Mouse (Mus musculus) embryonic facial prominence, embryonic 13.5 days (tissue): ENCODE data around the gene Adcy2. TPM values are rescaled to one million over a fixed set of nuclear protein-coding genes. Genes with fewer than 3 reads are reported as not detected.

Experiments used
- ATAC-seq: fragments of 200-750 bp; cut with Nextera tagmentation; 2 replicates; pipeline ENCODE4 v1.8.0; 2017; ENCODE audit warnings: low read depth; ENCODE audit not compliant: insufficient number of reproducible peaks, insufficient read depth, low FRiP score, low TSS enrichment
- H3K27ac ChIP-seq: fragments of 300-500 bp; sonication (generic); 2 replicates; pipeline ENCODE4 v1.5.1; 2015; ENCODE audit warnings: moderate library complexity, mild to moderate bottlenecking, inconsistent platforms
- H3K27me3 ChIP-seq: fragments of 300-500 bp; sonication (generic); 2 replicates; pipeline ENCODE4 v1.6.1; 2015; ENCODE audit warnings: mild to moderate bottlenecking, inconsistent platforms
- H3K36me3 ChIP-seq: fragments of 300-500 bp; sonication (generic); 2 replicates; pipeline ENCODE4 v1.6.1; 2015; ENCODE audit warnings: mild to moderate bottlenecking, inconsistent platforms
- H3K4me1 ChIP-seq: fragments of 300-500 bp; sonication (generic); 2 replicates; pipeline ENCODE4 v1.6.1; 2015; ENCODE audit warnings: inconsistent platforms
- H3K4me2 ChIP-seq: fragments of 300-500 bp; sonication (generic); 2 replicates; pipeline ENCODE4 v1.6.1; 2015; ENCODE audit warnings: moderate library complexity, mild to moderate bottlenecking, inconsistent platforms
- H3K4me3 ChIP-seq: fragments of 300-500 bp; sonication (generic); 2 replicates; pipeline ENCODE4 v1.5.1; 2015; ENCODE audit warnings: mild to moderate bottlenecking, inconsistent platforms
- H3K9ac ChIP-seq: fragments of 300-500 bp; sonication (generic); 2 replicates; pipeline ENCODE4 v1.6.1; 2015; ENCODE audit warnings: mild to moderate bottlenecking, inconsistent platforms
- H3K9me3 ChIP-seq: fragments of 300-500 bp; sonication (generic); 2 replicates; pipeline ENCODE4 v1.6.1; 2016; ENCODE audit warnings: inconsistent platforms
- WGBS: fragments of 180-500 bp; shearing (Covaris S2); methylation state at CpG from one replicate; pipeline ENCODE4 v1.1.7; 2015; ENCODE audit warnings: mixed read lengths; 5-methylcytosine and 5-hydroxymethylcytosine counted together
- polyA plus RNA-seq: library from polyadenylated mRNA; unstranded; fragments of >200 nt; fragmentation: Nextera tagmentation; extraction: Ambion mirVana; gene quantifications from 2 replicates; pipeline ENCODE4 v1.2.1, GENCODE M21; 2015

The Adcy2 gene
- polyA plus RNA-seq, 1 experiment from 2014 or later, result 3.9 TPM

- Histone ChIP-seq H3K36me3 (no peaks in the 10 kb centered on the region), H3K4me2 (peak overlapping the region; percentile 24), H3K4me1 (peaks cover 14% of the 10 kb centered on the region), H3K27ac (peak overlapping the region; percentile 83), H3K4me3 (no peak overlapping the region), H3K9ac (no peak overlapping the region), H3K27me3 (no peaks in the 10 kb centered on the region), H3K9me3 (no peaks in the 10 kb centered on the region)
- ATAC-seq, result no peak
- WGBS, result 35% methylated on average over 9 of the region's 9 CpGs
Observed at GRCm38 (mm10) chr13:68749801-68750200, 249.5 kb downstream of the Adcy2 start.

- Histone ChIP-seq H3K36me3 (no peaks in the 10 kb centered on the region), H3K27ac (peak overlapping the region; percentile 83), H3K9me3 (no peaks in the 10 kb centered on the region), H3K4me3 (no peak overlapping the region), H3K9ac (no peak overlapping the region), H3K27me3 (no peaks in the 10 kb centered on the region), H3K4me2 (peak overlapping the region; percentile 24; the same call in 1 of the 2 replicates), H3K4me1 (peaks cover 14% of the 10 kb centered on the region)
- ATAC-seq, result no peak
- 65% methylated on average over 2 of the region's 2 CpGs for WGBS
Observed at GRCm38 (mm10) chr13:68749370-68749769, 250.0 kb downstream of the Adcy2 start.

GRCm38 (mm10) chr13:68745426-68745825 is 253.9 kb downstream of the Adcy2 start:
- Histone ChIP-seq H3K27me3 (no peaks in the 10 kb centered on the region), H3K9me3 (no peaks in the 10 kb centered on the region), H3K4me2 (no peak overlapping the region), H3K4me3 (no peak overlapping the region), H3K27ac (no peak overlapping the region), H3K4me1 (peaks cover 14% of the 10 kb centered on the region), H3K9ac (no peak overlapping the region), H3K36me3 (no peaks in the 10 kb centered on the region)
- no peak for ATAC-seq
- 87% methylated on average over 5 of the region's 5 CpGs for WGBS

- H3K27ac ChIP-seq, result no peak overlapping the region
- no peak overlapping the region for H3K4me3 ChIP-seq
- no peak for ATAC-seq
- no peak overlapping the region for H3K9ac ChIP-seq
- H3K36me3 ChIP-seq, result no peaks in the 10 kb centered on the region
- H3K4me1 ChIP-seq, result no peaks in the 10 kb centered on the region
- no peak overlapping the region for H3K4me2 ChIP-seq
- no peaks in the 10 kb centered on the region for H3K27me3 ChIP-seq
- no peaks in the 10 kb centered on the region for H3K9me3 ChIP-seq
Observed at GRCm38 (mm10) chr13:68712661-68713060, 286.7 kb downstream of the Adcy2 start.

GRCm38 (mm10) chr13:68707296-68707747 is 292.0 kb downstream of the Adcy2 start:
- no peak overlapping the region for H3K9ac ChIP-seq
- H3K27ac ChIP-seq, result no peak overlapping the region
- H3K36me3 ChIP-seq, result no peaks in the 10 kb centered on the region
- H3K4me1 ChIP-seq, result no peaks in the 10 kb centered on the region
- H3K9me3 ChIP-seq, result no peaks in the 10 kb centered on the region
- H3K27me3 ChIP-seq, result no peaks in the 10 kb centered on the region
- H3K4me2 ChIP-seq, result no peak overlapping the region
- WGBS, result 74% methylated on average over 6 of the region's 6 CpGs
- no peak for ATAC-seq
- H3K4me3 ChIP-seq, result no peak overlapping the region

GRCm38 (mm10) chr13:68684919-68685318 is 314.4 kb downstream of the Adcy2 start:
- no peak overlapping the region for H3K9ac ChIP-seq
- no peak overlapping the region for H3K4me3 ChIP-seq
- WGBS, result 86% methylated on average over 2 of the region's 2 CpGs
- no peaks in the 10 kb centered on the region for H3K9me3 ChIP-seq
- H3K27ac ChIP-seq, result no peak overlapping the region
- no peak overlapping the region for H3K4me2 ChIP-seq
- no peaks in the 10 kb centered on the region for H3K36me3 ChIP-seq
- ATAC-seq, result no peak
- no peaks in the 10 kb centered on the region for H3K27me3 ChIP-seq
- H3K4me1 ChIP-seq, result no peaks in the 10 kb centered on the region

- Histone ChIP-seq H3K4me2 (no peak overlapping the region), H3K27ac (no peak overlapping the region), H3K27me3 (no peaks in the 10 kb centered on the region), H3K4me1 (no peaks in the 10 kb centered on the region), H3K9ac (no peak overlapping the region), H3K9me3 (no peaks in the 10 kb centered on the region), H3K36me3 (no peaks in the 10 kb centered on the region), H3K4me3 (no peak overlapping the region)
- 77% methylated on average over 1 of the region's 1 CpGs for WGBS
- ATAC-seq, result no peak
Observed at GRCm38 (mm10) chr13:68680429-68680828, 318.9 kb downstream of the Adcy2 start.

GRCm38 (mm10) chr13:68642786-68643185 is 356.6 kb downstream of the Adcy2 start:
- Histone ChIP-seq H3K9me3 (no peaks in the 10 kb centered on the region), H3K27me3 (no peaks in the 10 kb centered on the region), H3K4me1 (no peaks in the 10 kb centered on the region), H3K4me3 (no peak overlapping the region), H3K4me2 (no peak overlapping the region), H3K36me3 (no peaks in the 10 kb centered on the region), H3K9ac (no peak overlapping the region), H3K27ac (no peak overlapping the region)
- 92% methylated on average over 1 of the region's 1 CpGs for WGBS
- no peak for ATAC-seq

- Histone ChIP-seq H3K4me1 (no peaks in the 10 kb centered on the region), H3K36me3 (no peaks in the 10 kb centered on the region), H3K27me3 (no peaks in the 10 kb centered on the region), H3K9me3 (no peaks in the 10 kb centered on the region), H3K27ac (no peak overlapping the region), H3K4me3 (no peak overlapping the region), H3K9ac (no peak overlapping the region), H3K4me2 (no peak overlapping the region)
- no peak for ATAC-seq
- WGBS, result 73% methylated on average over 3 of the region's 3 CpGs
Observed at GRCm38 (mm10) chr13:68627041-68627440, 372.3 kb downstream of the Adcy2 start.

GRCm38 (mm10) chr13:68622792-68623191 is 376.5 kb downstream of the Adcy2 start:
- WGBS, result 61% methylated on average over 6 of the region's 6 CpGs
- no peak overlapping the region for H3K4me2 ChIP-seq
- ATAC-seq, result no peak

GRCm38 (mm10) chr13:68607652-68608405 is 391.5 kb downstream of the Adcy2 start:
- Histone ChIP-seq H3K36me3 (no peaks in the 10 kb centered on the region), H3K4me2 (peak overlapping the region; percentile 54), H3K9ac (peak overlapping the region; percentile 47; the same call in 1 of the 2 replicates), H3K27me3 (no peaks in the 10 kb centered on the region), H3K9me3 (no peaks in the 10 kb centered on the region), H3K4me3 (peak overlapping the region; percentile 27), H3K4me1 (peaks cover 26% of the 10 kb centered on the region), H3K27ac (peak overlapping the region; percentile 78)
- peak; percentile 65; the same call in 1 of the 2 replicates for ATAC-seq
- 30% methylated on average over 21 of the region's 21 CpGs for WGBS

More at GRCm38 (mm10) chr13:68622792-68623191, 376.5 kb downstream of the Adcy2 start:
- Histone ChIP-seq H3K9ac (no peak overlapping the region), H3K36me3 (0 out of 2 replicates have a peak, but pooled peaks cover 4% of the 10 kb centered on the region), H3K27me3 (no peaks in the 10 kb centered on the region), H3K4me1 (no peaks in the 10 kb centered on the region), H3K27ac (no peak overlapping the region), H3K4me3 (no peak overlapping the region), H3K9me3 (no peaks in the 10 kb centered on the region)

GRCm38 (mm10) chr13:68605689-68606126 is 393.6 kb downstream of the Adcy2 start:
- H3K9ac ChIP-seq, result no peak overlapping the region
- 2% methylated on average over 11 of the region's 11 CpGs for WGBS
- no peaks in the 10 kb centered on the region for H3K27me3 ChIP-seq
- H3K9me3 ChIP-seq, result no peaks in the 10 kb centered on the region
- ATAC-seq, result peak; percentile 62
- H3K36me3 ChIP-seq, result no peaks in the 10 kb centered on the region
- peak overlapping the region; percentile 30 for H3K4me3 ChIP-seq
- peaks cover 32% of the 10 kb centered on the region for H3K4me1 ChIP-seq
- peak overlapping the region; percentile 51 for H3K4me2 ChIP-seq
- no peak overlapping the region for H3K27ac ChIP-seq
